Mouse (Mus musculus) thymus, adult 2 months (tissue): ENCODE data around the gene Ccnk. TPM values are rescaled to one million over a fixed set of nuclear protein-coding genes. Genes with fewer than 3 reads are reported as not detected.

Experiments used
- DNase-seq: peaks from one replicate; pipeline ENCODE4 v3.0.0; 2021
- H3K27ac ChIP-seq: fragments of 200-500 bp; 2 replicates; pipeline ENCODE4 v1.5.1; 2012; ENCODE audit warnings: low read length, control low read depth; ENCODE audit not compliant: control insufficient read depth, insufficient read depth
- H3K27me3 ChIP-seq: fragments of 200-500 bp; 2 replicates; pipeline ENCODE4 v1.6.1; 2012; ENCODE audit warnings: mild to moderate bottlenecking, low read length, moderate library complexity, mixed read lengths; ENCODE audit not compliant: control insufficient read depth, insufficient read depth
- H3K36me3 ChIP-seq: fragments of 200-500 bp; 2 replicates; pipeline ENCODE4 v1.6.1; 2012; ENCODE audit warnings: mild to moderate bottlenecking, low read length, moderate library complexity; ENCODE audit not compliant: control insufficient read depth, insufficient read depth
- H3K4me1 ChIP-seq: fragments of 200-500 bp; replicated peaks from 2 replicates; pipeline ENCODE4 v1.6.1; 2012; ENCODE audit warnings: low read length; ENCODE audit not compliant: control insufficient read depth, insufficient read depth
- H3K4me3 ChIP-seq: fragments of 200-500 bp; 2 replicates; pipeline ENCODE4 v1.5.1; 2012; ENCODE audit warnings: mild to moderate bottlenecking, low read length, control low read depth, moderate library complexity; ENCODE audit not compliant: control insufficient read depth, insufficient read depth
- CTCF ChIP-seq: fragments of 200-500 bp; IDR thresholded peaks from 2 replicates; pipeline ENCODE4 v1.5.1; 2012; ENCODE audit warnings: mild to moderate bottlenecking, control low read depth, low read length, moderate library complexity, borderline replicate concordance; ENCODE audit not compliant: control insufficient read depth, poor library complexity, insufficient read depth; ENCODE audit errors: extremely low read depth
- POLR2A ChIP-seq: fragments of 200-500 bp; IDR thresholded peaks from 2 replicates; pipeline ENCODE4 v1.6.1; 2012; ENCODE audit warnings: mild to moderate bottlenecking, low read length, control low read depth, moderate library complexity; ENCODE audit not compliant: control insufficient read depth, poor library complexity, insufficient read depth; ENCODE audit errors: extremely low read depth
- WGBS: fragments of 180-500 bp; shearing (Covaris S2); methylation state at CpG from one replicate; pipeline ENCODE4 v1.1.7; 2018; 5-methylcytosine and 5-hydroxymethylcytosine counted together
- polyA plus RNA-seq: library from polyadenylated mRNA; depleted of rRNA; stranded (reverse); fragments of >200 nt; gene quantifications from 2 replicates; pipeline ENCODE4 v1.2.3, GENCODE M21; 2012

Gene Ccnk
- polyA plus RNA-seq, 1 experiment = 36.2 TPM

DNA sequence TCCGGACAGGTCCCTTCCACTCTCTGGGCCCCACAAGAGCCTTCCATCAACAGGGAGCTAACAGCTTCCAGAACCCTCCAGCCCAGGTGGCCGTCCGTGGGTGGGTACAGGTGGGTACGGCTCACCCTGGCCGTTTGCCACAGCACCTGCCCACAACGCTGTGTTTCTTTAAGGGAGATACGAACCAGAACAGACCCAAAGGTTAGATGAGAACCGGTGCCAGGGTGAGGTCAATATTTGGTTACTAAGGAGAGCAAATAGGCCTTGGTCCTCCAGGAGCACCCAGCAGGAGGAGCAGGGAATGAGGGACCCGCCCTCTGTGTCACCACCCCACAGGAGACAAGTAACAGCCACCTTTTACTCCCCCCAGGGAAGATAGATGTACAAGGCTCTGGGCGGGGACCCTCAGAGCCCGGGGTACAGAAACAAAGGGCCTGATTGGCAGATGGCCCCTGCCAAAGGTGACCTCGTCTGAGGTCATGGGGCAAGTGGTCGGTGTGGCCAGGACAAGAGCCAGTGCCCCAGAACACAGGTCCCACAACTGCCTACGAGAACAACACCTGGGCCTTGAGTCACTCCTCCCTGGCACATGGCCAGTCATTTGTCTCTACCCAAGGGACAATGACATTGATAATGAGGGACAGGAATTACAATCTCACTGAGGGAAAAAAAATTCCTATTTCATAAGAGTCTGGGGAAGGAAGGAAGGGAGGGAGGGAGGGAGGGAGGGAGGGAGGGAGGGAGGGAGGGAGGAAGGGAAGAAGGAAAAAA is 55.6 kb downstream of the Ccnk start:
- WGBS = 87% methylated on average over 14 of the region's 14 CpGs

DNA sequence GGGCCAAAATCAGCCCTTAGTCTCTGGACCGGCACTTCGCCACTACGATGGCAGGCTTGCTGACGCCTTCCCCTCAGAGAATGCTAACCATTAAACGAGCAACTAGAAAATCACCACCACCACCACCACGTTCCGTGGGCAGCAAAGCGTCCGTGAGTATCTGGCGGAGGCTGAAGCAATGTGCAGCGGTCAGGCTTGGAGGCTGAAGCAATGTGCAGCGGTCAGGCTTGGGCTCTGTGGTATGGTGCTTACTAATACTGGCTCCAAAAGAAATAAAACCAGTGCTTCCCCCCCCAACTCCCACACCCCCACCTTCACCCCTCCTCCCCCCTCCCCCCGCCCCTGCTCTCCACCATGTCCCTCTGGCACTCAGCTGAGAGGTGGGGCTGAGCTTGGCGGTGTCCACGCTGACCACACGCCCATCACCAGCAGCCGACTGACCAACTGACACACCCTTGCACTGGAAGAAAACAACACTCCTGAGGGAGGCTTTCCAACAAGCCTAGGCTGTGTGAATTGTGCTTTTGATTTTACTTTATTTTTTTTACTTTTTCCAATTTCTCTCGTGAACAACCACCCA is 56.7 kb downstream of the Ccnk start:
- TF ChIP-seq CTCF (no peak), POLR2A (no peak)
- DNase-seq = no peak
- H3K4me3 ChIP-seq = no peak overlapping the region
- H3K27ac ChIP-seq = no peak overlapping the region
- H3K27me3 ChIP-seq = no peaks in the 10 kb centered on the region
- H3K4me1 ChIP-seq = no peaks in the 10 kb centered on the region
- 90% methylated on average over 18 of the region's 18 CpGs for WGBS
- no peaks in the 10 kb centered on the region for H3K36me3 ChIP-seq

More for the DNA sequence above, 55.6 kb downstream of the Ccnk start:
- Histone ChIP-seq H3K27ac (no peak overlapping the region), H3K36me3 (no peaks in the 10 kb centered on the region), H3K4me1 (no peaks in the 10 kb centered on the region), H3K4me3 (no peak overlapping the region), H3K27me3 (no peaks in the 10 kb centered on the region)
- no peak for TF ChIP-seq CTCF
- no peak for TF ChIP-seq POLR2A
- DNase-seq = no peak

DNA sequence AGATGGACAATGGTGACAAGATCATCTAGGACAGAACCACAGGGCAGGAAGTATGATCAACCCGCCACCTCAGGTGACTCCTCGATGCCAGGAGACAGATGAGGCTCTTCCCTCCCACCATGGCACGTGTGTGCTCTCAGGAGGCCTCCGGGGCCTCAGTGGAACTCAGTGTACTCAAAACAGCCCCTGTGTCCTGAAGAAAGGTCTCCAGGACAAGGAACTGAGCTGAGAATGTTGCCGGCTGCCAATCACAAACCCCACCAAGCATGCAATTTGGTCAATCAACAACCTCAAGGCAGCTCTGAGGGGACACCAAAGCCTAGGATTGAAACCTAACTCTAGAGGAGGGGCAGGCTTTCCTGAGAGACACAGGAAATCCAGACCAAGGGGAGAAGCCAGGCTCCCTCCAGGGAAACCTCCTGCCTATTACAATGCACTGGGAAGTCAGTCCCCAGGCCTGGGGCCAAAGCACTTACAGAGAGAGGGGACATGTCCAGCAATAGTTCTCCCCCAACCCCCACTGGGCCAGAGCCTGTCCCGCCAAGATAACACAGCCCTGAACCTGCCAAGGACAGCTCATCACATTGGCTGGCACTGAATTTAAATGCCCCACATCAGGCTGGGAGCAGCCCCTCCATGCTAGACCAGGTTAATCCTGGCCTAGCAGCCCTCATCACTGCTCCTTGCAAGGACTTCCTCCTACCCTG is 58.1 kb downstream of the Ccnk start:
- Histone ChIP-seq H3K27ac (no peak overlapping the region), H3K27me3 (no peaks in the 10 kb centered on the region), H3K4me3 (no peak overlapping the region), H3K4me1 (no peaks in the 10 kb centered on the region), H3K36me3 (no peaks in the 10 kb centered on the region)
- DNase-seq = no peak
- WGBS = 79% methylated on average over 6 of the region's 6 CpGs
- no peak for TF ChIP-seq CTCF
- TF ChIP-seq POLR2A = no peak

DNA sequence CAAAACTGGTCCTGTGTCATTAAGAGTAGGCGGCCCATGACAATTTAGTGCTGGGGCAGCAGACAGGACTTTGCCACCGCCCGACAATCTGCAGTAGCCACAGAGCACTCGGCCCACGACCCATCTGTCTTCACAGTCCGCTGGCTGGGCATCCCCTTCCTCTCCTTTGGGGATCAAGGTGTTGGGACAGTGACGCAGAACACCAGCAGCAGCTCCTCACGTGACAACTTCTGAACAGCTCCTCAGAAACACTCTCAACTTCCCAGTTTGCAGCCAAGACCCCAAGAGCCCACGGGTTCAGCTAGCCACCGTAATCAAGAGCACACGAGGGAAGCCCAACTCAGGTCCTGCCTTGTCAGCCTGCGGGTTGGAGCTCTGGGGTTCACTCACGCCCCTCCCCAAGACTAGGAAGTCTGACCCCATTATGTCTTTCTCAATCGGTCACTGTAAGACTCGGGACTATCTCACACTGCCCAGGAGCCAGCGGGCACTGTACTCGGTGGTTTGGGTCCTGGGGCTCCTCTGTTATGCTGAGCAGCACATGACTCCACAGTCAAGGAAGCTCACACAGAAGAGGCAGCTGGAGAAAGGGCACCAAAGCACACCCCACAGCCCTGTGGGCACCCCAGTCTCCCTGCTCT is 59.1 kb downstream of the Ccnk start:
- H3K27ac ChIP-seq = no peak overlapping the region
- WGBS = 91% methylated on average over 17 of the region's 17 CpGs
- no peaks in the 10 kb centered on the region for H3K27me3 ChIP-seq
- no peaks in the 10 kb centered on the region for H3K36me3 ChIP-seq
- TF ChIP-seq CTCF = no peak
- no peak for TF ChIP-seq POLR2A
- no peaks in the 10 kb centered on the region for H3K4me1 ChIP-seq
- no peak for DNase-seq
- H3K4me3 ChIP-seq = no peak overlapping the region

DNA sequence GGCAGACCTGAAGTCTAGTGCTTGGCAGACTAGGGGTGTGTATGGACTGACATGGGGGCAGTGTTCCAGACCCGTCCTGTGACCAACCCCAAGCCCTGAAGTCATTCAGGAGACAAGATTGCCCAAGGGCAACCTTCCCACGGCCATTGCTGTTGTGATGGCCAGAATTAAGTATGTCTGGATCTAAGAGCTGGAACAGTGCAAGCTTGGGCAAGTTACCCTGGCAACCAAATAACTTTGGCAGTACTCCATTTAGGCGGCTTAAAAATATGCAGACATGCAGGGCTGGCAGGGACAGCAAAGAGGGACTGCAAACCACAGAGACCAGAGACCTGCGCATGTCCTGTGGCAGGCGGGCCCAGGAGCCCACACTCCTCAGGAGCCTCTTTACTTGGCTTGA is 60.1 kb downstream of the Ccnk start:
- DNase-seq = no peak
- 57% methylated on average over 5 of the region's 5 CpGs for WGBS
- no peak overlapping the region for H3K27ac ChIP-seq
- H3K4me3 ChIP-seq = no peak overlapping the region
- TF ChIP-seq CTCF (no peak), POLR2A (no peak)
- no peaks in the 10 kb centered on the region for H3K27me3 ChIP-seq
- no peaks in the 10 kb centered on the region for H3K36me3 ChIP-seq
- H3K4me1 ChIP-seq = no peaks in the 10 kb centered on the region

DNA sequence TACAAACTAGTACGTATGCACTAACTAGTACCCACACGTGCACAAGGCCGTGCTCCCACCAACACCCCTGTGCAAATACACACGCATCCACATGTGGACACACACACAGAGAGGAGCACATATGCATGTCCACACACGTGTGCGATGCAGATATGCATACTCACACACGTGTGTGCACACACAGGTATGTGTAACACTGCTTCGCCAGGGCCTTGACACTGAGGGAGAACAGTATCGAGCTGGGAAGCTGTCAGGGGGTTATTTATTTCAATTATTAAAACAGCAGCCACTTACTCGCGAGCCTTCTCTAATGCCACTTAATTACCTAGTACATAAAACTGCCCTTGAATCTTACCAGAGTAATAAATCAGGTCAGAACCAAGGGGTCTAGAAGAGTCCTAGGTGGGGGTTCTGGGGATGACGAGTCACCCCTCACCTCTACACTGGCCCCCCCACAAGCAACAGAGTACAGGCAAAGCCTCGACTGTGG is 61.1 kb downstream of the Ccnk start:
- Histone ChIP-seq H3K27ac (no peak overlapping the region), H3K4me1 (peaks cover 4% of the 10 kb centered on the region; the same call in 1 of the 2 replicates), H3K4me3 (no peak overlapping the region), H3K36me3 (no peaks in the 10 kb centered on the region), H3K27me3 (no peaks in the 10 kb centered on the region)
- 90% methylated on average over 13 of the region's 13 CpGs for WGBS
- no peak for DNase-seq
- TF ChIP-seq POLR2A = no peak
- TF ChIP-seq CTCF = no peak
